25 mouse cellular contexts compared by ENCODE assay signal in genomic region chr14:112466305-112466864, GRCm38 (mm10).
DNase-seq lines count a peak whose midpoint lies in the region; ATAC-seq lines count a peak whose summit lies in the region.
"Had no signal": no experiment of that assay in that cellular context is flagged by ENCODE, and none has a peak within 500 bp of the region (broad histone marks: within the 10 kb centered on the region; RNA-seq: fewer than 3 reads in every experiment).

No protein-coding gene starts in this region.

- no peaks in the 10 kb centered on the region for H3K27me3 ChIP-seq in forebrain, embryonic 13.5 days
- H3K27me3 ChIP-seq in forebrain, embryonic 10.5 days (ENCODE audit: poor library complexity, severe bottlenecking) = no peaks in the 10 kb centered on the region
- H3K27me3 ChIP-seq: embryonic facial prominence, embryonic 15.5 days; heart, embryonic 15.5 days; hindbrain, embryonic 13.5 days had no signal

- DNase-seq in forebrain, embryonic 10.5 days (ENCODE audit: extremely low spot score, low spot score) = no peak
- DNase-seq in frontal cortex, adult 2 months (ENCODE audit: extremely low spot score in 1 of 2, low spot score in 1 of 2) = peak; percentile 11 to 53
- no peak for DNase-seq in frontal cortex, postnatal 10 days (ENCODE audit: low spot score in 2 of 2)
- peak; percentile 3 for DNase-seq in right cerebral cortex, adult 2 months (ENCODE audit: low spot score in 2 of 2)
- DNase-seq in right cerebral cortex, postnatal 25 days = no peak
- DNase-seq in adrenal gland, adult 18-20 months (ENCODE audit: low spot score in 2 of 2) = no peak
- DNase-seq: adrenal gland, postnatal 10 days; B cell, adult 2 months; cerebellum, adult 8-10 months; cerebellum, postnatal 14 days; embryo, embryonic 11 days; gastrocnemius, postnatal 10 days; heart, adult 18-20 months; heart, postnatal 14 days; kidney, adult 11 months; kidney, adult 9 months had no signal

- no peak overlapping the region for H3K27ac ChIP-seq in forebrain, embryonic 13.5 days
- H3K27ac ChIP-seq in forebrain, embryonic 10.5 days = no peak overlapping the region
- H3K27ac ChIP-seq: embryonic facial prominence, embryonic 15.5 days; heart, embryonic 15.5 days; hindbrain, embryonic 13.5 days; hindbrain, postnatal 0 days had no signal

- no peak overlapping the region for H3K9ac ChIP-seq in forebrain, embryonic 13.5 days
- H3K9ac ChIP-seq: embryonic facial prominence, embryonic 15.5 days; heart, embryonic 15.5 days; hindbrain, embryonic 13.5 days had no signal

- H3K4me1 ChIP-seq in forebrain, embryonic 13.5 days = no peaks in the 10 kb centered on the region
- H3K4me1 ChIP-seq in forebrain, embryonic 10.5 days = no peaks in the 10 kb centered on the region
- H3K4me1 ChIP-seq: embryonic facial prominence, embryonic 15.5 days; heart, embryonic 15.5 days; hindbrain, embryonic 13.5 days had no signal

- no peak overlapping the region for H3K4me3 ChIP-seq in forebrain, embryonic 13.5 days
- no peak overlapping the region for H3K4me3 ChIP-seq in forebrain, embryonic 10.5 days
- H3K4me3 ChIP-seq: embryonic facial prominence, embryonic 15.5 days; erythroblast, embryonic 14.5 days; heart, embryonic 15.5 days; hindbrain, embryonic 13.5 days had no signal

- ATAC-seq in forebrain, embryonic 13.5 days = peak; percentile 41; the same call in 1 of the 2 replicates
- ATAC-seq: CD4-positive, CD25-positive, alpha-beta regulatory T cell, adult 4 months; hindbrain, postnatal 0 days had no signal

- no peaks in the 10 kb centered on the region for H3K36me3 ChIP-seq in forebrain, embryonic 13.5 days (ENCODE audit: poor library complexity, severe bottlenecking)
- no peaks in the 10 kb centered on the region for H3K36me3 ChIP-seq in forebrain, embryonic 10.5 days (replicated peaks)
- H3K36me3 ChIP-seq: embryonic facial prominence, embryonic 15.5 days; G1E; heart, embryonic 15.5 days; hindbrain, embryonic 13.5 days had no signal

- no peaks in the 10 kb centered on the region for H3K9me3 ChIP-seq in forebrain, embryonic 13.5 days (replicated peaks)
- H3K9me3 ChIP-seq in forebrain, embryonic 10.5 days = no peaks in the 10 kb centered on the region
- H3K9me3 ChIP-seq: embryonic facial prominence, embryonic 15.5 days; G1E; heart, embryonic 15.5 days; hindbrain, embryonic 13.5 days had no signal

- no peak overlapping the region for H3K4me2 ChIP-seq in forebrain, embryonic 13.5 days
- H3K4me2 ChIP-seq: embryonic facial prominence, embryonic 15.5 days; heart, embryonic 11.5 days; heart, embryonic 15.5 days; hindbrain, embryonic 13.5 days had no signal

Comparison
In these comparisons a context has a peak if more than half of its experiments do, and no peak if none do; other contexts are left out.
1. DNase-seq: peak in frontal cortex, adult 2 months (2 of 2) and right cerebral cortex, adult 2 months (2 of 2); none in forebrain, embryonic 10.5 days (single experiment), frontal cortex, postnatal 10 days (0 of 2), right cerebral cortex, postnatal 25 days (single experiment) and adrenal gland, adult 18-20 months (0 of 2).